Mouse (Mus musculus) lung, postnatal 10 days (tissue): ENCODE measurements around the gene Rapgef2.
A peak's percentile ranks its signal among the peaks of the same experiment; 100 is the strongest.
"Not testable (repeated sequence)": the region's sequence is repeated elsewhere in the genome, so short reads cannot be mapped to it uniquely, and the experiment has no call there.

Experiments
- DNase-seq: peaks from one replicate; pipeline ENCODE4 v3.0.0; 2021

Gene Rapgef2

GRCm38 (mm10) chr3:79196708-79197437 is 89.4 kb downstream of the Rapgef2 start:
- peak; percentile 83 for DNase-seq

GRCm38 (mm10) chr3:79195280-79195679 is 91.0 kb downstream of the Rapgef2 start:
- DNase-seq = no peak

GRCm38 (mm10) chr3:79194111-79194793 is 92.1 kb downstream of the Rapgef2 start:
- peak; percentile 42 for DNase-seq

GRCm38 (mm10) chr3:79193001-79193400 is 93.3 kb downstream of the Rapgef2 start:
- peak; percentile 29 for DNase-seq

DNA sequence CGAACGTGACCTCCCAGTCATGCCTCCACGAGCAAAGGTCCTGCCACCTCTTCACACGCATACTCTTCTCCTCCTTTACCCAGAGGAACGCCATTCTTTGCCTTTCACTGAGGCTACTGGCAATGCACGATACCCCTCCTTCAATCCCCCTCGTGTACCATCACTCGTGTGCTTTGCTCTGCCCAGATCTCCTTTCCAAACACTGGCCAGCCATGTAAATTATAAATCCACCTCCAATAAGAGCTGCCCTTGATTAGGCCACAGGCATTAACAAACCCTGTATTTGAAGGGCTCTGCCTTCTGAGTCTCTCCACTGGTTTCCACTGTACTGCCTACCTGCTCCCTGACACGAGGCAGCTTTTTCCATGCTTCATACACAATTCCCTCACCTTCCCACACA is 94.3 kb downstream of the Rapgef2 start:
- no peak for DNase-seq

DNA sequence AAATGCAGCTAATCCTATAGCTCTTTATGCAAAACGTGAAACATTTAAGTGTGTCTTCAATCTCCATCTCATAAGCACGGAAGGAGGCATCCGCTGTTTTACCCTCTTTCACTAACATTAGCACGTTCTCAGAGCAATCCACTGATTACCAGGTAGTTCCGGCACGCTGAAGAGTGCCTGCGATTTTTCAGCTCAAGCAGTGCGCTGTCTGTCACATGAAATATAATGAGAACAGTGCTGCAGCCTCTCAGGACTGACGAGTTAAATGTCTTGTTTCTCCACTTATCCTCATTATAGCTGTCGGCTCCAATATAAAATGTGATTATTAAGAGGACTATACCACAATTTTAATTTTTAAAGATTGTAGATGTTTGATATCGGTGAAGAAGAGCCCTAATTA is 94.8 kb downstream of the Rapgef2 start:
- no peak for DNase-seq

DNA sequence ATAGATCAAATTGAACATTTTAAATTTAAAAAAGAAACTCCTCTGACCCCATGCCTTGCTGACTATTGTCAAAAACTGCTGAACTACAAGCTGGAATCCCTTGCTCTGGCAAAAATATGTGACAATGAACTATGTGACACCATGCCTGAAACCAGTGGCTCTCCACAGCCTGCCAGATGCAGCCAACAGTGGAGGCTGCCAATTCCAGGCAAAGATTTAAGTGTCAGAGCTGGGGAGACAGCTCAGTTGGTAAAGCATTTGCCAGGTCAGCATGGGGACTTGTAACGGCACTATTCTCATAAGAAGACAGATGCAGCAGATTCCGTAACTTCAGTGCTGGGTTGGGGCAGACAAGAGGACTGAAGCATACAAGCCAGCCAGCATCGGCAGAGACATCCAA is 95.9 kb downstream of the Rapgef2 start:
- peak; percentile 19 for DNase-seq

DNA sequence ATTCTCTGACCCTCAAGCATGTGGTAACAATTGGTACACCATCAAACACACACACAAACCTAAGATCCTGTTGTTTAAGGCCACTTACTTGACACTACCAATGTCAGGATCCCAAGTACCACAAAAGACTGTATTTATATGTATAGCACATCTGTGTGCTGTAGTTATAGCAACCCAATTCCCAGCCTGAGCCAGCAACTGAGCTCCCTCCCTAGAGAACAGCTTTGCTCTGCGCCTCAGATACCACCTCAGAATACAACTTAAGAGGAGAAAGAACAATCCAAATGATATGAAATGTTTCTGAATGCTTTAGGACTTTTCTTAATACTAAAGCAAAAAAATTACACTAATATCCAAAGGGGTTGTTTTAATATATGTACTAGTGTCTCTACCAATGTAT is 98.4 kb downstream of the Rapgef2 start:
- DNase-seq = no peak

- DNase-seq = no peak
These were observed 104.0 kb downstream of the Rapgef2 start for GRCm38 (mm10) chr3:79182290-79182689.

DNA sequence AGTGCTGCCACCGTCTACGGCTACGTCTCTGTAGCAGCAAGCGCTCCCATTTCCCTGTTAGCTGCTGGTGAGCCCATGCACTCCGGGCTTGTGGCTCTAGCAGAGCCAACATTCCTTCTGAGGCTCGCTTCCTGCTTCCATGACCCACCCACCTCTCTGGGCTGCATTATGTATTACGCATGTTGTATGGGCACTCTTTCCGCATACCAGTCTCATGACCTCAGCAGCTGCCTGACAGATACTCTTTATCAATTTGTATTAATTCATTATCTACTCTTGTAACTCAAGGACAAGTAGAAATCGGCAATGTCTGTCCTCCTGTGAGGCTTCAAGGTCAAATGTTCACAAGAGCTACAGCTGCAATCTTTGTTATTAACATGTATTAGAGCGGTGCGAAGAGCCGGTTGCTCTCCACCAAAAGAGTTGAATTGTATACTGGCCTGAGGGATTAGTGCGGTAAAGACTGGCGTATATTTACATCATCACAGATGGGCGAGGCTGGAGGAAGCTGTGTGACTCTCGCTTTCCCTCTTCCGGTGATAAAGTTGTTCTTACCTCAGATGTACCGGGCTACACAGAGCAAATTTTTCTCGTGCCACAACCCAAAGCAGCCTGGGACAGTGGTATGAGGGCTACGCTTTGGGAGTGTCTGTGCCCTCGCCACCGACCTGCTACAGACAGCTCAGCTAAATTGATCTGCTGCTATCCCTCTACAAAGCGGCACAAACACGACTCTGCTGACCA is 104.9 kb downstream of the Rapgef2 start:
- DNase-seq = peak; percentile 85

GRCm38 (mm10) chr3:79180086-79180485 is 106.2 kb downstream of the Rapgef2 start:
- DNase-seq = no peak

GRCm38 (mm10) chr3:79179499-79180053 is 106.7 kb downstream of the Rapgef2 start:
- DNase-seq = no peak

- DNase-seq = no peak
These were observed 107.6 kb downstream of the Rapgef2 start for GRCm38 (mm10) chr3:79178708-79179107.

DNA sequence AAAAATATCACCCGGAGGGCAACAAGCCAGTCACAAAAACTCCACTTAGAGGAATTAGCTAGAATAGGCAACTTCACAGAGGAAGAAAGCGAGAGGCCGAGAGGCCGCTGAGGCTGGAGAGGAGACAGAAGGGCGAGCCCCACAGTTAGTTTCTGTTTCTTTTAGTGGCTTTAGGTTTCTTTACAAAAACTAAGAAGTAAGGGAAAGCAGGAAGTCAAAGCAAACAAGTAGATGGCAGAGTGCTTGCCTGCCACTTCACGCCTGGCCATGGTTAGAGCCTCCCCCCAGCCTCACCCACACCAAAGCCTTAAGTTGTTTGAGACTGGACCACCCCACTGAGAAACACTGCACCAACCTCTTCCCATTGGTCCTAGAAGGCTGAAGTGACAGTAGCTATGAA is 108.2 kb downstream of the Rapgef2 start:
- DNase-seq = peak; percentile 36

- DNase-seq = no peak
These were observed 109.0 kb downstream of the Rapgef2 start for GRCm38 (mm10) chr3:79177136-79177870.

GRCm38 (mm10) chr3:79174168-79174567 is 112.1 kb downstream of the Rapgef2 start:
- DNase-seq = no peak

GRCm38 (mm10) chr3:79173291-79173690 is 113.0 kb downstream of the Rapgef2 start:
- no peak for DNase-seq

- DNase-seq = not testable (repeated sequence)
These were observed 115.2 kb downstream of the Rapgef2 start for GRCm38 (mm10) chr3:79171146-79171545.

GRCm38 (mm10) chr3:79168168-79168827 is 118.0 kb downstream of the Rapgef2 start:
- no peak for DNase-seq

GRCm38 (mm10) chr3:79167586-79167985 is 118.7 kb downstream of the Rapgef2 start:
- no peak for DNase-seq

GRCm38 (mm10) chr3:79161834-79162401 is 124.4 kb downstream of the Rapgef2 start:
- no peak for DNase-seq
